Mouse (Mus musculus) retina, postnatal 7 days (tissue): ENCODE measurements around the gene Arl11.
A peak's percentile ranks its signal among the peaks of the same experiment; 100 is the strongest.

Source experiments
- DNase-seq: peaks from one replicate; pipeline ENCODE4 v3.0.0-alpha.2; 2012; ENCODE audit warnings: low read depth, low spot score

Gene Arl11

GRCm38 (mm10) chr14:61327618-61328450, 18.3 kb downstream of the Arl11 start:
- DNase-seq, result no peak

GRCm38 (mm10) chr14:61330591-61330990, 21.0 kb downstream of the Arl11 start:
- peak; percentile 70 for DNase-seq

GRCm38 (mm10) chr14:61330996-61331561, 21.5 kb downstream of the Arl11 start:
- DNase-seq, result peak; percentile 87

GRCm38 (mm10) chr14:61339381-61339780, 29.8 kb downstream of the Arl11 start:
- DNase-seq, result no peak

- no peak for DNase-seq
Measured at GRCm38 (mm10) chr14:61344590-61344989, 35.0 kb downstream of the Arl11 start.

GRCm38 (mm10) chr14:61346827-61347698, 37.5 kb downstream of the Arl11 start:
- no peak for DNase-seq

GRCm38 (mm10) chr14:61349876-61350275, 40.3 kb downstream of the Arl11 start:
- DNase-seq, result no peak

- peak; percentile 82 for DNase-seq
Measured at GRCm38 (mm10) chr14:61350808-61351207, 41.3 kb downstream of the Arl11 start.

GRCm38 (mm10) chr14:61354251-61355235, 45.0 kb downstream of the Arl11 start:
- no peak for DNase-seq

- DNase-seq, result peak; percentile 81
Measured at GRCm38 (mm10) chr14:61360131-61360980, 50.8 kb downstream of the Arl11 start, which contains the start of gene Ebpl. Gene Ebpl (minus strand): TSS chr14:61360439.

- DNase-seq, result no peak
Measured at GRCm38 (mm10) chr14:61360981-61361511, 51.5 kb downstream of the Arl11 start.
